Mouse (Mus musculus) embryonic facial prominence, embryonic 12.5 days (tissue): ENCODE measurements around the gene Abr. TPM values are rescaled to one million over a fixed set of nuclear protein-coding genes. Genes with fewer than 3 reads are reported as not detected.
A peak's percentile ranks its signal among the peaks of the same experiment; 100 is the strongest.

ENCODE experiments used
- ATAC-seq: fragments of 200-750 bp; cut with Nextera tagmentation; 2 replicates; pipeline ENCODE4 v1.8.0; 2017; ENCODE audit not compliant: insufficient number of reproducible peaks, insufficient read depth, low FRiP score, low TSS enrichment
- H3K27ac ChIP-seq: fragments of 300-500 bp; sonication (generic); 2 replicates; pipeline ENCODE4 v1.5.1; 2016; ENCODE audit warnings: mild to moderate bottlenecking
- H3K27me3 ChIP-seq: fragments of 300-500 bp; sonication (generic); 2 replicates; pipeline ENCODE4 v1.6.1; 2016; ENCODE audit warnings: mild to moderate bottlenecking, moderate library complexity
- H3K36me3 ChIP-seq: fragments of 300-500 bp; sonication (generic); 2 replicates; pipeline ENCODE4 v1.6.1; 2016; ENCODE audit warnings: mild to moderate bottlenecking
- H3K4me1 ChIP-seq: fragments of 300-500 bp; sonication (generic); 2 replicates; pipeline ENCODE4 v1.6.1; 2016
- H3K4me2 ChIP-seq: fragments of 300-500 bp; sonication (generic); replicated peaks from 2 replicates; pipeline ENCODE4 v1.6.1; 2016; ENCODE audit warnings: mild to moderate bottlenecking, moderate library complexity
- H3K4me3 ChIP-seq: fragments of 300-500 bp; sonication (generic); 2 replicates; pipeline ENCODE4 v1.5.1; 2016; ENCODE audit warnings: mild to moderate bottlenecking
- H3K9ac ChIP-seq: fragments of 300-500 bp; sonication (generic); 2 replicates; pipeline ENCODE4 v1.6.1; 2016; ENCODE audit warnings: mild to moderate bottlenecking, moderate library complexity
- H3K9me3 ChIP-seq: fragments of 300-500 bp; sonication (generic); 2 replicates; pipeline ENCODE4 v1.6.1; 2016; ENCODE audit warnings: mild to moderate bottlenecking, moderate library complexity
- whole genome bisulfite sequencing: fragments of 180-500 bp; shearing (Covaris S2); methylation state at CpG from one replicate; pipeline ENCODE4 v1.1.7; 2016; 5-methylcytosine and 5-hydroxymethylcytosine counted together
- polyA plus RNA-seq: library from polyadenylated mRNA; unstranded; fragments of >200 nt; fragmentation: Nextera tagmentation; extraction: Ambion mirVana; gene quantifications from 2 replicates; pipeline ENCODE4 v1.2.1, GENCODE M21; 2016

The Abr gene
- polyA plus RNA-seq, 1 experiment from 2014 or later, result 46.7 TPM

DNA sequence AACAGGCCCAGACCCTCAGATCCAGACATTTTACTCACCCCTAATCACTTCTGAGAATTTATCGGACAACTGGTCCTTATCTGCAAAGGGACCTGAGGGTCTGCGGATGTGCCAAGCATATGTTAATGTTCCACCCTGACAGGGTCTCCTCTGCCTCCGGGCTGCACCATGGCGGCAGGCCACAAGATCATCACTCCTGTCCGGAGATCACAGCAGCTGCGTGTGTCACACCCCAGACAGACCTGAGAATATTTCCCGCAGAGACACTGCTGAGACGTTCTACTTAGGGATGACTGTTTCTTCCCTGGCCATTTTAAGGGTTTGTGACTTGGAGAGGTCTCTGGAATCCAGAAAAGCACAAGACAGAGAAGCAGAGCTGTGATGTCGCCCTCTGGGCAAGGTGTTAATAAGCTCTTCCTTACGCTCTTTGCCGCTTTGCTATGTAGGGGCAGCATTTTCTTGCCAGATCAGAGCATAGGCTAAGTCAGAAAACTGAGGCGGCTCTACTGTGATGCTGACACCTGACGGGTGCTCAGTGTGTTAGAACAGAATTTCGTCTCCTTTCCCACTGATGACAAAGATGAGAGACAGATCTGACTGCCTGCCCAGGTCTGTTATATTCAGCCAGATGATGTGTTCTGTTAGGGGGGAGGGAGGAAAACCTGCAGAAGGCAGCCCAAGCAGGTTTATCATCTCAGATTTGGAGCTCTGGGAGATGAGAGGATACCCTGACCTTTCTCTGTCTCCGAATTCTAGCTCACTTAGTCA, 91.8 kb downstream of the Abr start:
- no peaks in the 10 kb centered on the region for H3K9me3 ChIP-seq
- 74% methylated on average over 15 of the region's 15 CpGs for WGBS
- H3K4me2 ChIP-seq, result no peak overlapping the region
- no peak overlapping the region for H3K9ac ChIP-seq
- ATAC-seq, result no peak
- peaks cover 26% of the 10 kb centered on the region for H3K4me1 ChIP-seq
- no peak overlapping the region for H3K4me3 ChIP-seq
- no peak overlapping the region for H3K27ac ChIP-seq
- H3K27me3 ChIP-seq, result no peaks in the 10 kb centered on the region
- H3K36me3 ChIP-seq, result no peaks in the 10 kb centered on the region

DNA sequence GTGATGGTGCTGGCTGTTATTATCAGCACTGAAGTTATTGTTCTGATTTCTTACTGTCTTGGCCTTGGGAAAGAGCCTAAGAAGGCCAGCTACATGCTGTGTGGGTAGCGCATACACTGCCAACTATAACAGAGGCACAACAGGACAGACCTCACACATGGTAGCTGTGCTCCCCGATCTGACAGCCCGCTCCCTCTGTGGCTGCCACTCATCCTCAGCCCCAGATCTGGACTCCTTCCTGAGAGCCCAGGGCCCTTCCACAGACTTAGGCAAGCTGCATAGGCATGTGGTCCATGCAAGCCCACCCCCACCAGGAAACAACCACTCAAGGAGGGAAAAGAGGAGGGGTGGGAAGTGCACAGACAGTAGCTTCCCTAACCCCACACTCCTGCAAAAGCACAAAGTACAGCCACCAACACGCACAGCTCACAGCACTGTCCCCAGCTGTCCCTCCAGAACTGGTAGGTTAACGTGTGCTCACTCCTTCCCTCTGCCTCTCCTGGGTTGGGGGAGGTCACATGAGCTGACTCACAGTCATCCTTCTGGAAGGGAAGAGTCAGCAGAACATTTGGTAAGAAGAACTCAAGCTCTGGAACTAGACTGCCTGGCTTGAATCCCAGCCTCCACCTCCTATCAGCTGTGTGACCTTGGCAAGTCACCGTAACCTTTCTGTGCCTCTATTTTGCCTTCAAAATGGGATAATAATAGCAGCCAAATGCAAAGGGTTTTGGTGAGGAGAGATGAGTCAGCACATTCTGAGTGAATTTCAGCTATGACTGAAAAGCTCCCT, 92.6 kb downstream of the Abr start:
- Histone ChIP-seq H3K36me3 (no peaks in the 10 kb centered on the region), H3K9ac (peak overlapping the region; percentile 7; the same call in 1 of the 2 replicates), H3K27ac (no peak overlapping the region), H3K4me1 (peaks cover 30% of the 10 kb centered on the region), H3K4me3 (no peak overlapping the region), H3K9me3 (no peaks in the 10 kb centered on the region), H3K27me3 (no peaks in the 10 kb centered on the region), H3K4me2 (no peak overlapping the region)
- ATAC-seq, result no peak
- WGBS, result 62% methylated on average over 6 of the region's 6 CpGs

DNA sequence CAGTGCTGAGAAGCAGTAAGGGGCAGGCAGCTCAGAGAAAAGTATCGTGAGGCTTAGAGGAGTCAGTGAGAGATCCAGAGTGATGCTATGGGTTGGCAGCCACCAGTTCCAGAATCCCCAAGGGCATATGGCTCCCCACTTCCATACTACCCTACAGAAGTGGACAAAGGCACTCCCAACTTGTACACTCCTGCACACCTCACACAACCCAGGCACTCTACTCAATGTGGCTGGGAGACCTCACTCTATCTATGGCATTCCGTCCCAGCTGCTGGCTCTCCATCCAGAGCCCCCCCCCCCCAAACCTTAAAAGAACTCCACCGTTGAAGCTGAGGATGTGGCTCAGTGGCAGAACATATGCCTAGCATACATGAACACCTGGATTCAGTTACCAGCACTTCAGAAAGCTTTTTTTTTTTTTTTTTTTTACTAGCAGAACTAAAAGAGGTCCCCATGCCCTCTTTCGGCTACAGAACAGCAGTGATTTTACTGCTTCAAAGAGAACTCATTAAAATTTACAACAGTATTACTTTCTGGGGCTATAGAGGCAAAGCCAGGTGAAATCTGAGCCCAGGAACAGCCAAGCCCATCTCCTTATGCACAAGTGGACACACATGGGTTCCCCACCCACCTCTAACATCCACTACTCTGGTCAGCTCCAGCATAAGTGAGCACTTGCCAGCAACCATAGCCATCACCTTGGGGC, 96.3 kb downstream of the Abr start:
- Histone ChIP-seq H3K27ac (peak overlapping the region; percentile 1; the same call in 1 of the 2 replicates), H3K4me3 (no peak overlapping the region), H3K4me2 (no peak overlapping the region), H3K9ac (no peak overlapping the region), H3K36me3 (no peaks in the 10 kb centered on the region), H3K9me3 (no peaks in the 10 kb centered on the region), H3K27me3 (no peaks in the 10 kb centered on the region), H3K4me1 (peaks cover 40% of the 10 kb centered on the region)
- no peak for ATAC-seq
- 44% methylated on average over 4 of the region's 4 CpGs for whole genome bisulfite sequencing

DNA sequence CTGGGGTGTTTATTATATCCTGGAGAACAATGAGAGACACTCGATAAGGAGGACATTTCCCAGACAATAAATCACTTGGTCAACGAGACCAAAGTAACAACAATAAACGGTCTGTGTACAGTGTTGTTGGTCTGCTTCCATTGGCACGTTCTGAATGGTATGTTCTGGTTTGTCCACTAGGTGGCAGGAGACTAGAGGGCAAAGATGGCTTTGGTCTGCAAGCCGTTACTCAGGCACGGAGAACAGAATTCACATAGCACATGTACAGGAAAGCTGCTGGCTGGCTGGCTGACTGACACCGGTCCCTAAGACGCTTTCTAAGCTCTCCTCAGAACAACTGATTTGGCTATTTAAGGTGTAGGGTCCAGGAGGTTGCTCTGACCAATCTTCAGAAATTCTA, 97.2 kb downstream of the Abr start:
- H3K9ac ChIP-seq, result no peak overlapping the region
- WGBS, result 23% methylated on average over 8 of the region's 8 CpGs
- H3K36me3 ChIP-seq, result no peaks in the 10 kb centered on the region
- no peaks in the 10 kb centered on the region for H3K27me3 ChIP-seq
- H3K9me3 ChIP-seq, result no peaks in the 10 kb centered on the region
- H3K4me3 ChIP-seq, result no peak overlapping the region
- no peak overlapping the region for H3K4me2 ChIP-seq
- H3K4me1 ChIP-seq, result peaks cover 36% of the 10 kb centered on the region
- ATAC-seq, result no peak
- no peak overlapping the region for H3K27ac ChIP-seq

DNA sequence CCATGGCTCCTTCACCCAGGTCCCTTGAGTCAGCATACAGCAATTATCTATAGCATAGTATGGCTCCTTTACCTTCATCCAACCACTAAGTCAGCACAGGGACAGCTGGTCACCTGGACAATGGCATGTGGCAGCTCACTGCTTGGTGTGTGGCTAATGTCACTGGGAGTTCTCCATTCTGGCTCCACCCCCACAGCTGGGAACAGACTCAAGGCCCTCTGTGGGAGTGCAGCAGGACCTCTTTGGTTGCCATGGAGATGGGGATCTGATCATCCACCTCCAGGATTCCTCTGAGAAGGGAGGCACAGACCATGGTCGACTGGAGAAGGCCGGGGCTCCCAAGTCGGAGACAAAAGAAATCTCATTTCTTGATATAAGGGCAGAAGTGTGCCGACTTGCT, 98.8 kb downstream of the Abr start:
- no peaks in the 10 kb centered on the region for H3K27me3 ChIP-seq
- H3K4me2 ChIP-seq, result no peak overlapping the region
- 32% methylated on average over 4 of the region's 4 CpGs for WGBS
- no peaks in the 10 kb centered on the region for H3K9me3 ChIP-seq
- no peak overlapping the region for H3K9ac ChIP-seq
- no peak overlapping the region for H3K4me3 ChIP-seq
- H3K36me3 ChIP-seq, result no peaks in the 10 kb centered on the region
- no peak overlapping the region for H3K27ac ChIP-seq
- peaks cover 25% of the 10 kb centered on the region for H3K4me1 ChIP-seq
- no peak for ATAC-seq

DNA sequence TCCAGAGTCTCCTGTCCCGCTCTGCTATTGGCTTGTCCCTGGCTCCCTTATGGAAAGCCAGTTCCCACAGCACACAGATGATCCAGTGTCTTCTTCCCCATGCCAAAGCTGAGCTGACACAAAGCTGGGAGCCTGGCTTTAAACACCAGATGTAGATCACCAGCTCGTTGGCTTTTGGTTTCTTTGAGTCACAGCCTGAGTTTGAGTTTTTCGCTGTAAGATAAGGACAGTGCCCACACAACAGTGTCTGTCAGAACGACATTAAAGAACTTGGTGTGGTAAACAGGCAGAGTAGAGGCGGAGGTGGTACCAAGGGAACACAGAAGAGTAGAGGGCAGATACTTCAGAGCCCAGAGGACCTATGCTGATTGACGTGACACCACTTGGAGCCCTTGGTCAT, 101.2 kb downstream of the Abr start:
- H3K27ac ChIP-seq, result no peak overlapping the region
- H3K27me3 ChIP-seq, result no peaks in the 10 kb centered on the region
- H3K4me1 ChIP-seq, result peaks cover 19% of the 10 kb centered on the region
- H3K9ac ChIP-seq, result no peak overlapping the region
- no peak overlapping the region for H3K4me3 ChIP-seq
- H3K36me3 ChIP-seq, result no peaks in the 10 kb centered on the region
- H3K4me2 ChIP-seq, result no peak overlapping the region
- ATAC-seq, result no peak
- 86% methylated on average over 6 of the region's 6 CpGs for WGBS
- H3K9me3 ChIP-seq, result no peaks in the 10 kb centered on the region

DNA sequence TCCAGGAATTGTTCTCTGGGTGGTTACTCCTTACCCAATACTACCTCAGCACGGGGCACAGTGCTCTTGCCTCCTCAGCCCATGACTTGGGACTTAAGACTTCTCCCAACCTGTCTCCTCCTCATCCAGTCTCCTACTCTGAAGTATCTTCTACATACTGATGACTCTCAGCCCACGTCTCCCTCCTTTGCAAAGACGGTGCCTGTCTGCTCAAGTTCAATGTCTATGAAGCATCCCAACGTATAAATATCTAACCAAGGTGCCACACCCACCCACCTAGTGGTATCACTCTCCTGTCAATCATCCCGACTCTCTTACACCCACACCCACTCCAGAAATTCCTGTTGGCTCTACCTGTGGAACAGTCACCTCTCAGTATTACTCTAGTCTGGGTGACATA, 103.5 kb downstream of the Abr start:
- 80% methylated on average over 5 of the region's 5 CpGs for WGBS
- H3K4me2 ChIP-seq, result no peak overlapping the region
- no peak overlapping the region for H3K9ac ChIP-seq
- no peak for ATAC-seq
- H3K9me3 ChIP-seq, result no peaks in the 10 kb centered on the region
- peaks cover 8% of the 10 kb centered on the region for H3K4me1 ChIP-seq
- H3K27me3 ChIP-seq, result no peaks in the 10 kb centered on the region
- 0 out of 2 replicates have a peak, but pooled peaks cover 3% of the 10 kb centered on the region for H3K36me3 ChIP-seq
- no peak overlapping the region for H3K4me3 ChIP-seq
- H3K27ac ChIP-seq, result no peak overlapping the region

DNA sequence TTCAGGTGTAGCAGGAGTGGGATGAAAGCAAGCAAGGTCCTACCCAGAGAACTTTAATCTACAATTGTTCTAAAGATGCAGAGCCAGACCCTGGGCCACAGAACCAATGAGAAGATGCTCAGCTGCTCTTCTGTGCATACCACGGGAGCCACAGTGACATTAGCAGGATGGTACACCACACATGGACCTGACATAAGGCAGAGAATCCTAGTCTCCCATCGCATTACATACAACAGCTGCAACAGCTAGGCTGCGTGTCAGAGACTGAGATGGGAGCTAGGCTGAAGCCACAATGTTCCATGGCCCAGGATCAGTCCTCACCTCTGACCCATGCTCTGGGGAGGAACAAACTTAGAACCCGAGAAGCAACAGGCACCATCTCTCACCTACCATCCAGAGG, 104.0 kb downstream of the Abr start:
- H3K4me1 ChIP-seq, result peaks cover 3% of the 10 kb centered on the region; the same call in 1 of the 2 replicates
- WGBS, result 89% methylated on average over 4 of the region's 4 CpGs
- H3K4me2 ChIP-seq, result no peak overlapping the region
- H3K4me3 ChIP-seq, result no peak overlapping the region
- H3K27me3 ChIP-seq, result no peaks in the 10 kb centered on the region
- no peaks in the 10 kb centered on the region for H3K9me3 ChIP-seq
- ATAC-seq, result no peak
- 0 out of 2 replicates have a peak, but pooled peaks cover 3% of the 10 kb centered on the region for H3K36me3 ChIP-seq
- H3K27ac ChIP-seq, result no peak overlapping the region
- no peak overlapping the region for H3K9ac ChIP-seq

DNA sequence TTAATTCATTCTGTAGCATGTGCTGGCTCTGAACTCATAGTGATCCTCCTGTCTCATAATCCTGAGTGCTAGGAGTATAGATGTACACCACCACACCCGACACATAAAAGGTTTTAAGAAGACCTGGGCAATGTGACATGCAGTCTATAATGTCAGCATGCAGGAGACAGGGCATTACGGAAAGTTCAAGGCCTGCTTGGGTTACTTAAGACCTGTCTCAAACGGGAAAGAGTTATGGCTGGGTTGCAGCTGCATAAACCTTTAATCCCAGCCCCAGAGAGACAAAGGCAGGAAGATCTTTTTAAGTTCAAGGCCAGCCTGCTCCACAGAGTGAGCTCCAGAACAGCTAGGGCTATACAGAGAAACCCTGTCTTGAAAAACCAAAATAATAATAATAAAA, 105.2 kb downstream of the Abr start:
- no peak for ATAC-seq
- Histone ChIP-seq H3K9me3 (no peaks in the 10 kb centered on the region), H3K27ac (no peak overlapping the region), H3K27me3 (no peaks in the 10 kb centered on the region), H3K4me1 (peaks cover under 1% of the 10 kb centered on the region; the same call in 1 of the 2 replicates), H3K4me2 (no peak overlapping the region), H3K36me3 (0 out of 2 replicates have a peak, but pooled peaks cover 3% of the 10 kb centered on the region), H3K9ac (no peak overlapping the region), H3K4me3 (no peak overlapping the region)
- WGBS, result 68% methylated on average over 3 of the region's 3 CpGs

DNA sequence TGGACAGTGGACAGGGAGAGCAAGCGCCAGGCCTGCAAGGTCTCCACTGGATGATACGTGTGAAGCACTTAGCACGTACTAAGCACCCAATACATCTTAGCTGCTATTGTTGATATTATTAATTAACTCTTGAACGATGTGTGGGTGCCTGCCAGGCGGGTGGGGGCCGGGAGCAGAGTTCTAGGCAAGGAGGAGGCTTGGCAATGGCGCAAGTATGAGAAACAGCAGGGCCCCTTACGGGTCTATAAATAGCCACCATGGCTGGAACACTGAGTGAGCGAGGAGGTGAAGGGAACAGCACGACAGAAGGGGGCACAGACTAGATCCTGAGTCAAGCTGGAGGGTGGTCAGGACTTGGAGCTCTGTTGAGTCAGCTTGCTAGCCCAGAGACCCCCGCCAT, 107.0 kb downstream of the Abr start:
- no peak overlapping the region for H3K4me2 ChIP-seq
- H3K27me3 ChIP-seq, result no peaks in the 10 kb centered on the region
- H3K4me3 ChIP-seq, result no peak overlapping the region
- H3K27ac ChIP-seq, result no peak overlapping the region
- no peaks in the 10 kb centered on the region for H3K9me3 ChIP-seq
- H3K9ac ChIP-seq, result no peak overlapping the region
- no peak for ATAC-seq
- 0 out of 2 replicates have a peak, but pooled peaks cover 3% of the 10 kb centered on the region for H3K36me3 ChIP-seq
- WGBS, result 87% methylated on average over 11 of the region's 11 CpGs
- peaks cover 5% of the 10 kb centered on the region; the same call in 1 of the 2 replicates for H3K4me1 ChIP-seq

DNA sequence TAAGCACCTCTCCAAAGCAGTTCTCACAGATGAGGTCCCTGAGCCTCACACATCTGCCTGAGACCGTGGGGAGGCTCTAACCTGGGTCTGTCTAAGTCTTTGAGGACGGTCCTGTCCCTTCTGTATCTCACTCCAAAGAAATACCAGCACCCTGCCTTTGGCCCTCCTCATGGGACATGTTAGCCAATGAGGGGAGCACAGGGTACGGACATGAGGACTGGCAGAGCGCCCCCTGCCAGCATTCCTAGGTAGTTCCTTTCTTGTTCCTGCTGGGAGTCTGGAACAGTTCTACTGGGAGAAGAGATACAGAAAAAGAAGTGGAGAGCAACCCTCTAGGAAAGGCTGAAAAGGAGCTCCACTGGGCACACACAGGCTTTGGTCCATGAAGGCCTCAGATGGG, 111.1 kb downstream of the Abr start:
- Histone ChIP-seq H3K27ac (no peak overlapping the region), H3K27me3 (no peaks in the 10 kb centered on the region), H3K4me3 (no peak overlapping the region), H3K9ac (no peak overlapping the region), H3K9me3 (no peaks in the 10 kb centered on the region), H3K4me1 (peaks cover 12% of the 10 kb centered on the region), H3K4me2 (no peak overlapping the region), H3K36me3 (0 out of 2 replicates have a peak, but pooled peaks cover 3% of the 10 kb centered on the region)
- 57% methylated on average over 4 of the region's 4 CpGs for WGBS
- ATAC-seq, result no peak
